Mouse (Mus musculus): ENCODE data around the gene Ssr1. TPM values are rescaled to one million over a fixed set of nuclear protein-coding genes. Genes with fewer than 3 reads are reported as not detected.

The Ssr1 gene
- polyA plus RNA-seq, 1 experiment from 2014 or later = 117 TPM

DNA sequence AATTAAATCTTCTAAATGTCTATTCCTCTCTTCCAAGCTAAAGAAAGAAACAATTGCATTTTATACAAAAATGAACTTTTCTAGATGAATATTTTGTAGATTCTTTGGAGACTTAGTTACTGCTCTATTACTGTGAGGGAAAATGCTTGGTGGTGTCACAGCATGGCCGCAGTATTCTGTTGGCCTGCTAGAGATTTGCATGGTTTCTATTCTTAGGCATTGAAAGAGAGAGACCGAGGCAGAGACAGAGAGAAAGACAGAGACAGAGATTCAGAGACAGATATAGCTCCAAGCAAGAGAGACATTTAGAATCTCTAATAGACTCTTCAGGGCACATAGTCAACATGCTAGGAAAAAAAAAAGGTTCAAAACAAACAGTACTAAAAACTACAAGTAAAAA, 14.0 kb upstream of the Ssr1 start:
- H3K27ac ChIP-seq = no peak overlapping the region
- no peak overlapping the region for H3K4me3 ChIP-seq
- no peaks in the 10 kb centered on the region for H3K36me3 ChIP-seq (replicated peaks)
- H3K9me3 ChIP-seq = no peaks in the 10 kb centered on the region
- H3K4me1 ChIP-seq = no peaks in the 10 kb centered on the region
- WGBS = 90% methylated on average over 2 of the region's 2 CpGs
- DNase-seq (ENCODE audit: extremely low spot score, low spot score) = no peak
- H3K27me3 ChIP-seq (ENCODE audit: poor library complexity, severe bottlenecking) = no peaks in the 10 kb centered on the region

DNA sequence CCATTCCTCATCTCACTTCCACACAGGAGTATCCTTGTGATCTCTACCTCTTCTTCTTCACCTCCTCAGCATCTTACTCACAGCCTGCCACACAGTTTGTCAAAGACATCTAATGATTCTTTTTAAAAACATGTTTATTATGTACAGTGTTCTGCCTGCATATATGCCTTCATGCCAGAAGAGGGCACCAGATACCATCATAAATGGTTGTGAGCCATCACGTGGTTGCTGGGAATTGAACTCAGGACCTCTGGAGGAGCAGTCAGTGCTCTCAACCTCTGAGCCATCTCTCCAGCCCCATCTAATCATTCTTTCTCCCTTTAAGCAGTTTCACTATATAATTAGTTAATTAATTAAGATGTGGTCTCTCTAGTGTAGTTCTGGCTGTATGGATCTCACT, 8.4 kb upstream of the Ssr1 start:
- Histone ChIP-seq H3K4me3 (no peak overlapping the region), H3K9me3 (no peaks in the 10 kb centered on the region), H3K4me1 (no peaks in the 10 kb centered on the region), H3K36me3 (replicated peaks) (no peaks in the 10 kb centered on the region), H3K27ac (no peak overlapping the region), H3K27me3 (ENCODE audit: poor library complexity, severe bottlenecking) (no peaks in the 10 kb centered on the region)
- DNase-seq (ENCODE audit: extremely low spot score, low spot score) = no peak
- WGBS = 38% methylated on average over 1 of the region's 1 CpGs

DNA sequence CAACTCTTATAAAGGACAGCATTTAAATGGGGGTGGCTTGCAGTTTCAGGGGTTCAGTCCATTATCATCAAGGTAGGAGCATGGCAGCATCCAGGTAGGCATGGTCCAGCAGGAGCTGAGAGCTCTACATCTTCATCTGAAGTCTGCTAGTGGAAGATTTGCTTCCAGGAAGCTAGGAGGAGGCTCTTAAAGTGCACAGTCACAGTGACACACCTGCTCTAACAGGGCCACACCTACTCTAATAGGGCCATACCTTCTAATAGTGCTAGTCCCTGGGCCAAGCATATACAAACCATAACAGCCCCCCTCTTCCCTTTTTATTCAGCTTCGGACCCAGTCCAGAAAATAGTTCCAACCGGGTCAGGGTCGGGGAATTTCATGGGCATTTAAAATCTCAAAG, 5.7 kb upstream of the Ssr1 start:
- no peaks in the 10 kb centered on the region for H3K9me3 ChIP-seq
- no peak overlapping the region for H3K27ac ChIP-seq
- no peaks in the 10 kb centered on the region for H3K36me3 ChIP-seq (replicated peaks)
- 86% methylated on average over 3 of the region's 3 CpGs for whole genome bisulfite sequencing
- DNase-seq (ENCODE audit: extremely low spot score, low spot score) = no peak
- no peaks in the 10 kb centered on the region for H3K27me3 ChIP-seq (ENCODE audit: poor library complexity, severe bottlenecking)
- H3K4me1 ChIP-seq = peaks cover 1% of the 10 kb centered on the region
- no peak overlapping the region for H3K4me3 ChIP-seq

DNA sequence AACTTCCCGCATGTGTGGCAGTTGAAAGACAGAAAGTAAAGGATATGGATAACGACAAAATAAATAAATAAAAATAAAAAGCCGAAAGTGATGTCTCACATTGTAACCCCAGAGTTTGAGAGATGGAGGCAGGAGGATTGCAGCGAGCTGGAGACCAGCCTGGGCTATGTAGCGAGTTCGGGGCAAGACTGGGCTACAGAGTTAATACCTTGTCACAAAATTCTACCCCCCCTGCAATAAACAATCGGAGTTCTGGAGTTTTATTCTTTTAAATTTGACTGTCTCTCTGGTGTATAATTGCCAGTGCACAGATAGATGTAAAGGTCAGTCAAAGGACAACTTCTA, 360 bp upstream of the Ssr1 start:
- DNase-seq (ENCODE audit: extremely low spot score, low spot score) = no peak
- H3K4me3 ChIP-seq = peak overlapping the region; percentile 94
- peaks cover 18% of the 10 kb centered on the region for H3K4me1 ChIP-seq
- H3K9me3 ChIP-seq = no peaks in the 10 kb centered on the region
- peaks cover 25% of the 10 kb centered on the region for H3K36me3 ChIP-seq (replicated peaks)
- H3K27me3 ChIP-seq (ENCODE audit: poor library complexity, severe bottlenecking) = no peaks in the 10 kb centered on the region
- 21% methylated on average over 7 of the region's 7 CpGs for WGBS
- peak overlapping the region; percentile 98 for H3K27ac ChIP-seq

DNA sequence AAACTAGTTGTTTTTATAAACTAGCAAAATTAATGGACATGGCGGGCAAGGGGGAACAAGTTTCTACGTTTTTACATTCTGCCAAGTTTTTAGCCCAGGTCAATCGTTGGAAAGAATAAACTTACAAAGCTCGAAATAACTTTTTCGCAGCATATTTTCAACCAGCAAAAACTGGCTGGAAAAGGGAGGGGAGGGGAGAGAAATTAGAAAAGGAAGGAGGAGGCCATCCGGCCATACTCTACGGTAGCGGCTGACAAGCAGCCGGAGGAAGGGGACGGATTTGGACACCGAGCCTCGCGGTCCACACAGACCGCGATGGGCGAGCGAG, 677 bp downstream of the Ssr1 start:
- peak overlapping the region; percentile 98 for H3K27ac ChIP-seq
- under 1% methylated on average over 17 of the region's 17 CpGs for WGBS
- no peak for DNase-seq (ENCODE audit: extremely low spot score, low spot score)
- peaks cover 18% of the 10 kb centered on the region for H3K4me1 ChIP-seq
- peaks cover 35% of the 10 kb centered on the region for H3K36me3 ChIP-seq (replicated peaks)
- H3K4me3 ChIP-seq = peak overlapping the region; percentile 94
- no peaks in the 10 kb centered on the region for H3K9me3 ChIP-seq
- H3K27me3 ChIP-seq (ENCODE audit: poor library complexity, severe bottlenecking) = no peaks in the 10 kb centered on the region

DNA sequence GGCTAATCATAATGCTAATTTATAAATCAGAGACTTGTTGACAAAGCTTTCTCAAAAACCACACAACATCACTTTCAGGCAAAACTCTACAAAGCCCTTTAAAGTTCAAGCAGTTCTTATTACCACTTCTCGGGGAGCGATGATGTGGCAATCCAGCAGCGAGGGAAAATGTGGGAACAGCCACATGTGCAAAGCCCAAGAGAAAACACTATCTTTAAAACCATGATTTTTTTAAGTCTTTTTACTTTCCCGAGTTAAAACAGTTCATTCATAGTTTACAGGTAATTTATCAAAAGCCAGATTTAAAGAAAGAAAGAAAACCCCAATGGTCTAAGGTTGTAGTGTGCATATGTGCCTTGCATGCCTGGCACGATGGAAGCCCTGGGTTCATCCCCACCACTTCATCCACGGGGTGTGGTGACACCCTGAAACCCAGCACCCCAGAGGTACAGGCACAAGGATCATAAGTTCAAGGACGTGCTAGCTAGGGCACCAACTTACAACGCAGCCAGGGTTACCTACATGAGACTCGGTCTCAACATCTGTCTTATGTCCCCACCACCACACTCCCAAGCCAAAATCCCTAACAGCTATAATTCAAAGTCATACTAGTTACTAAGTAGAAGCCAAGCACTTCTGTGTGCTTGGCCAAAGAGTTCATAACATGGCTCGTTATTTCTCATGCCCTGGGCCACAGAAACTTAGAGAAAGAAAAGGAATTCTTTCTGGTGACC, 1.2 kb downstream of the Ssr1 start:
- Histone ChIP-seq H3K4me3 (peak overlapping the region; percentile 94), H3K27ac (peak overlapping the region; percentile 98), H3K9me3 (no peaks in the 10 kb centered on the region), H3K27me3 (ENCODE audit: poor library complexity, severe bottlenecking) (no peaks in the 10 kb centered on the region), H3K36me3 (replicated peaks) (peaks cover 41% of the 10 kb centered on the region), H3K4me1 (peaks cover 18% of the 10 kb centered on the region)
- WGBS = 24% methylated on average over 10 of the region's 10 CpGs
- DNase-seq (ENCODE audit: extremely low spot score, low spot score) = no peak

DNA sequence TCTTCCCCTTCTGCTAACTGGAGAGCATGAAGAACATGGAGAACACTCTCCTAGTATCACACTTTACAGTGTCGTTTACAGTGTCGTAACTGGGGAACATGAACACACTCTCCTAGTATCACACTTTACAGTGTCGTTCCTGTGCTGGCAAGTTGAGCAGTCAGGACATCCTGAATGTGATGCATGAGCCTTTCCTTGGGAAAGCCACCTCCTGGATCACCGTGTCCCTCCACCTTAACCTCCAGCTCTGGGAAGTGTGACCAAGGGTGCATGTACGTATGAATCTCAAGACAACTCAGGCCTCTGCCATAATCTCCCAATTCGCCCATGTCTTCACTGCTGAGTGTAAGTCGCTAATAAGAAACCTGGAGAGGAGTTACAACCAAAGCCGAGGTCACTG, 4.3 kb downstream of the Ssr1 start:
- DNase-seq (ENCODE audit: extremely low spot score, low spot score) = no peak
- Histone ChIP-seq H3K36me3 (replicated peaks) (peaks cover 72% of the 10 kb centered on the region), H3K4me3 (no peak overlapping the region), H3K27me3 (ENCODE audit: poor library complexity, severe bottlenecking) (no peaks in the 10 kb centered on the region), H3K9me3 (no peaks in the 10 kb centered on the region), H3K4me1 (peaks cover 16% of the 10 kb centered on the region), H3K27ac (no peak overlapping the region)
- WGBS = 91% methylated on average over 8 of the region's 8 CpGs

DNA sequence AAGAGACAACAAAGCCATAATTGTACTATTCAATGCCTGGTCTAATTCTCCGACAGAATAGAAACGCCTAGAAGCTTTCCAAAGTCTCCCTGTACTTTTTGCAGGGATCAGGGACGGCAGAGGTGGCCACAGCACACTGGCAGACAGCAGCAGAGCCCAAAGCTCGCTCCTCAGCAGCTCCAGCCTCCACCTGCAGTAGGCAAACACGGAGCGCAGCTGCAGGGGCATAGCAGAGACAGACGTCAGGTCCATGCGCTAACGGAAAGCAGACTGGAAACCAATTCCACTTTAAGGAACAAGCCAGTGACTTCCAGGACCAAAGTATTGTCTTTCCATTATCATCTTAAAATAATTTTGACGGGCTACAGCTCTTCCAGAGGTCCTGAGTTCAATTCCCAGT, 7.9 kb downstream of the Ssr1 start:
- no peaks in the 10 kb centered on the region for H3K9me3 ChIP-seq
- DNase-seq (ENCODE audit: extremely low spot score, low spot score) = no peak
- H3K4me3 ChIP-seq = no peak overlapping the region
- H3K27me3 ChIP-seq (ENCODE audit: poor library complexity, severe bottlenecking) = no peaks in the 10 kb centered on the region
- no peaks in the 10 kb centered on the region for H3K4me1 ChIP-seq
- WGBS = 86% methylated on average over 10 of the region's 10 CpGs
- peaks cover 100% of the 10 kb centered on the region for H3K36me3 ChIP-seq (replicated peaks)
- H3K27ac ChIP-seq = no peak overlapping the region

DNA sequence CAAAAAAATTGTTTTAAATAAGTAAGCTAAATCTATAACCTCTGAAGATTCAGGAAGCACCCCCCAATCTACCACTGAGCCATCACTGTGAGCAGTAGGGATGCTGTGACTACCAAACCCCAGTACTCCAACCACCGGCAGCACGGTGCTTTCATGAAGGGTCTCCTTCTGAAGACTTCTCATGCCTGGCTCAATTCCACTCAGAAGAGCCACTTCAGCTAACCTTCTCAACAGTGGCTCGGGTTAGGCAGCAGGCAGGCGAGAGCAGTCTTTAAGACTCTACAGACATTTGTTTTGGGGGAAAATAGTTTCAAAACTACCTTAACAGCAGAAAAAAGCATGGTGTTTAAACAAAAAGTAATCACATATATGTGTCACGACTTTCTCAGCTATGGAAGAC, 13.0 kb downstream of the Ssr1 start:
- Histone ChIP-seq H3K9me3 (no peaks in the 10 kb centered on the region), H3K4me1 (no peaks in the 10 kb centered on the region), H3K27ac (no peak overlapping the region), H3K36me3 (replicated peaks) (peaks cover 100% of the 10 kb centered on the region), H3K27me3 (ENCODE audit: poor library complexity, severe bottlenecking) (no peaks in the 10 kb centered on the region), H3K4me3 (no peak overlapping the region)
- no peak for DNase-seq (ENCODE audit: extremely low spot score, low spot score)
- WGBS = 97% methylated on average over 5 of the region's 5 CpGs

DNA sequence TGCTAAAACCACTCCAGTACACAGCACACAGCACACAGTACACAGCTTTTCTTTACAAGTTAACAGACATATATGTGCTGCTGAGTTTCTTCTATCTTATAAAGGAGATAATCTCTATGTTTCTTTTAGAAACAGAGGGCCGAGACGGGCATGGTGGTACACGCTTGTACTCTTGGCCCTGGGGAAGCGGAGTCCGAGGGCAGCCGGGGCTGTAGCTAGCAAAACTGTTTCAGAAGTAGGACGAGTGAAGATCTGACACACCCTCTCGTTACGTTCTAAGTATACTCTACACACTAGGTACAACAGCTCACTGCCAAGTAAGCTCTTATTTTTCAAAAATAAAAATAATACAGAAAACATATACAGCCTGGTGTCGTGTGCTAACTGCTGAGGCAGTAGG, 13.7 kb downstream of the Ssr1 start:
- no peaks in the 10 kb centered on the region for H3K27me3 ChIP-seq (ENCODE audit: poor library complexity, severe bottlenecking)
- no peaks in the 10 kb centered on the region for H3K9me3 ChIP-seq
- H3K36me3 ChIP-seq (replicated peaks) = peaks cover 100% of the 10 kb centered on the region
- no peak overlapping the region for H3K4me3 ChIP-seq
- H3K27ac ChIP-seq = no peak overlapping the region
- DNase-seq (ENCODE audit: extremely low spot score, low spot score) = no peak
- no peaks in the 10 kb centered on the region for H3K4me1 ChIP-seq
- WGBS = 92% methylated on average over 10 of the region's 10 CpGs

DNA sequence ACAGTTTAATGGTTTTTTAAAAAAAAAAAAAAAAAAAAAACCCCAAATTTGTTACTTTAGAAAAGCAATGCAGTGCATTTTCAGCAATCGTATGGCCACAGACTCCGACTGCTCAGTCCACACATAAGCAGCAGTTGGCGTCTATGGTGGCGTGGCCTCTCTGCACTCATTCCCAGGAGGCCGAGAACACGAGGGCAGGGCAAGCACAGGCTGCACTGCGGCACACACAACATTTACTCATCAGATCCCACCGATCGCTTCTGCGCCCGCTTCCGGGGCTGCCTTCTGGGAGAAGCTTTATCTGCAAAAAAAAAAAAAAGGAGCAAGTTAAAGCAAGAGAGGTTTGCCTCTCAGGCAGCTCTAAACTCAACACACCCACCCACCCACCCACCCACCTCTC, 14.5 kb downstream of the Ssr1 start:
- Histone ChIP-seq H3K9me3 (no peaks in the 10 kb centered on the region), H3K4me3 (no peak overlapping the region), H3K27me3 (ENCODE audit: poor library complexity, severe bottlenecking) (no peaks in the 10 kb centered on the region), H3K4me1 (no peaks in the 10 kb centered on the region), H3K36me3 (replicated peaks) (peaks cover 98% of the 10 kb centered on the region), H3K27ac (no peak overlapping the region)
- no peak for DNase-seq (ENCODE audit: extremely low spot score, low spot score)
- 94% methylated on average over 12 of the region's 12 CpGs for WGBS

DNA sequence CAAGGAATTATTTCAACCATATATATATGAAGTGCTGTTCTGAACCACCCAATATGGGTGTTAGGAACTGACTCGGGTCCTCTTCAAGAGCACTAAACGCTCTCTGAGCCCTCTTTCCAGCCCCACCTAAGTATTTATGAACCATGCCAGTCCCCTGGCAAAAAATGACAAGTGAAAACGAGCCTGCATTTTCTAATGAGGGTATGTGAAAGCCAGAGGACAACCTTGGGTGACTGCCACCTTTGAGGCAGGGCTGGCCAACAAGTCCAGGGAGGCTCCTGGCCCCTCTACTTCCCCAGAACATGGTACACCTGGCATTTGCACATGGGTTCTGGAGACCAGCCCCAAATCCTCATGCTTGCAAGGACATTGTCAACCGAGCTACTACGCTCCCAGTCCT, 19.3 kb downstream of the Ssr1 start:
- Histone ChIP-seq H3K4me1 (no peaks in the 10 kb centered on the region), H3K27me3 (ENCODE audit: poor library complexity, severe bottlenecking) (no peaks in the 10 kb centered on the region), H3K27ac (no peak overlapping the region), H3K4me3 (no peak overlapping the region), H3K9me3 (no peaks in the 10 kb centered on the region), H3K36me3 (replicated peaks) (peaks cover 50% of the 10 kb centered on the region)
- DNase-seq (ENCODE audit: extremely low spot score, low spot score) = no peak
- 93% methylated on average over 5 of the region's 5 CpGs for WGBS

DNA sequence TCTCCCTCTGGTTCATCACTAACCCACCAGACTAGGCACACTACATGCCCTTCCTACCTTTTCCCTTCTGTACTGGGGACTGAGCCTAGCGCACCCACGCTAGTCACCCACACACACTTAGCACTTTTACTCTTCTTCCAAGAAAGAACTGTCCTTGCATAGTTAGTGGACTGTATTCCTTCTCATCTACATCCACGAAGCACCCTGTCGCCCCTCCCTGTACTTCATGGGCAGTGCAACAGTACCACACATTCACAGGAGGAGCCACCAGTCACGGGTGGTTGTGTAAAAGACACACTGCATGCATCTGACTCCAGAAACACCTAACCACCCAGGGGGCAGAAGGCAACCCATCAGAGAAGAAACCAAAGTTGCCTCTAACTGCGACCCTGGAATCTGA, 20.0 kb downstream of the Ssr1 start:
- peaks cover 43% of the 10 kb centered on the region for H3K36me3 ChIP-seq (replicated peaks)
- no peaks in the 10 kb centered on the region for H3K4me1 ChIP-seq
- H3K9me3 ChIP-seq = no peaks in the 10 kb centered on the region
- H3K27ac ChIP-seq = no peak overlapping the region
- H3K27me3 ChIP-seq (ENCODE audit: poor library complexity, severe bottlenecking) = no peaks in the 10 kb centered on the region
- no peak for DNase-seq (ENCODE audit: extremely low spot score, low spot score)
- H3K4me3 ChIP-seq = no peak overlapping the region
- 86% methylated on average over 6 of the region's 6 CpGs for WGBS

DNA sequence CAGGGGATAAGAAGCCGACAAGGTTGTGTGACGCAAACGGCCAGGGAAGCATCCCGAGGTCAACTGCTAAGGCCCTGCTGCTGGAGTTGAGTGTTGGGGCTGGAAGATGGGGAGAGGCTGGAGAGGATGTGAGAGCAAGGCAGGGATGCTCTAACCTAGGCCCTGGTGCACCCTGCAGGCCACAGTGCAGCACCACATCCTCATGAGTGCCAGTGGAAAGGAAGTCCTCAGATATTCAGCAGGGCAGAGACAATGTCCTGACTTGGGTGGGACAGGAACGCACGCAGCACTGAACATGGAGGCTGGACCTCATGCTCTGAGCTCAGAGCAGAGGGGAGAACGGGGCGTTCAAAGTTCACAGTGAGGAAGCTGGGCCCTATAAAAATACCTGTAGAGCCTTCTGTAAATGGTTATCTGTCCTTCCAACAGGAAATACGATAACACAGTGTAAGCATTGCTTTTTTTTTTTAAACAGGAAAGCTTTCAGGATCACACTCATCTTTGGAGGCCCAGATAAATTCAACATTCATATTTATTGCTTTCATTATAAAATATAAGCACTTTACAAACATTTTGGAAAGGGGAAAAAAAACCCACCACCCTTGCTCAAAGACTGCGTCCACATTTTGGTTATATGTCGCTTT, 23.0 kb downstream of the Ssr1 start:
- Histone ChIP-seq H3K4me3 (no peak overlapping the region), H3K27ac (no peak overlapping the region)
- WGBS = 91% methylated on average over 11 of the region's 11 CpGs

More for the DNA sequence above, 23.0 kb downstream of the Ssr1 start:
- H3K9me3 ChIP-seq = no peaks in the 10 kb centered on the region
- H3K4me1 ChIP-seq = peaks cover 21% of the 10 kb centered on the region
- DNase-seq (ENCODE audit: extremely low spot score, low spot score) = no peak
- H3K27me3 ChIP-seq (ENCODE audit: poor library complexity, severe bottlenecking) = no peaks in the 10 kb centered on the region
- peaks cover 13% of the 10 kb centered on the region for H3K36me3 ChIP-seq (replicated peaks)

Measured in forebrain, embryonic 10.5 days (tissue).